Mouse (Mus musculus) lung, embryonic 15.5 days (tissue): ENCODE data around the gene Llph. TPM values are rescaled to one million over a fixed set of nuclear protein-coding genes. Genes with fewer than 3 reads are reported as not detected.

ENCODE experiments used
- ATAC-seq: fragments of 200-750 bp; cut with Nextera tagmentation; 2 replicates; pipeline ENCODE4 v1.8.0; 2017; ENCODE audit warnings: moderate number of reproducible peaks, borderline replicate concordance; ENCODE audit not compliant: low FRiP score, low TSS enrichment; ENCODE audit errors: extremely low read depth
- H3K27ac ChIP-seq: fragments of 300-500 bp; sonication (generic); 2 replicates; pipeline ENCODE4 v1.5.1; 2015; ENCODE audit warnings: moderate library complexity, mild to moderate bottlenecking, inconsistent platforms
- H3K27me3 ChIP-seq: fragments of 300-500 bp; sonication (generic); 2 replicates; pipeline ENCODE4 v1.6.1; 2015; ENCODE audit warnings: inconsistent platforms
- H3K36me3 ChIP-seq: fragments of 300-500 bp; sonication (generic); 2 replicates; pipeline ENCODE4 v1.6.1; 2015; ENCODE audit warnings: inconsistent platforms
- H3K4me1 ChIP-seq: fragments of 300-500 bp; sonication (generic); 2 replicates; pipeline ENCODE4 v1.6.1; 2015; ENCODE audit warnings: inconsistent platforms
- H3K4me2 ChIP-seq: fragments of 300-500 bp; sonication (generic); 2 replicates; pipeline ENCODE4 v1.6.1; 2015; ENCODE audit warnings: inconsistent platforms, mild to moderate bottlenecking, moderate library complexity
- H3K4me3 ChIP-seq: fragments of 300-500 bp; sonication (generic); 2 replicates; pipeline ENCODE4 v1.5.1; 2015; ENCODE audit warnings: mild to moderate bottlenecking, inconsistent platforms
- H3K9ac ChIP-seq: fragments of 300-500 bp; sonication (generic); 2 replicates; pipeline ENCODE4 v1.6.1; 2015; ENCODE audit warnings: inconsistent platforms
- H3K9me3 ChIP-seq: fragments of 300-500 bp; sonication (generic); 2 replicates; pipeline ENCODE4 v1.6.1; 2016; ENCODE audit warnings: inconsistent platforms
- WGBS: fragments of 180-500 bp; shearing (Covaris S2); methylation state at CpG from one replicate; pipeline ENCODE4 v1.1.7; 2015; 5-methylcytosine and 5-hydroxymethylcytosine counted together
- polyA plus RNA-seq: library from polyadenylated mRNA; unstranded; fragments of >200 nt; fragmentation: Nextera tagmentation; extraction: Ambion mirVana; gene quantifications from 2 replicates; pipeline ENCODE4 v1.2.1, GENCODE M21; 2015

The Llph gene
- polyA plus RNA-seq, 1 experiment from 2014 or later = 46.6 TPM

GRCm38 (mm10) chr10:120220776-120221175, 6.1 kb upstream of the Llph start:
- H3K9ac ChIP-seq = no peak overlapping the region
- H3K4me3 ChIP-seq = no peak overlapping the region
- H3K27me3 ChIP-seq = no peaks in the 10 kb centered on the region
- H3K9me3 ChIP-seq = no peaks in the 10 kb centered on the region
- H3K36me3 ChIP-seq = peaks cover 10% of the 10 kb centered on the region
- no peak overlapping the region for H3K4me2 ChIP-seq
- no peak for ATAC-seq
- 46% methylated on average over 7 of the region's 7 CpGs for WGBS
- peak overlapping the region; percentile 39; the same call in 1 of the 2 replicates for H3K27ac ChIP-seq
- no peaks in the 10 kb centered on the region for H3K4me1 ChIP-seq

GRCm38 (mm10) chr10:120231718-120232117, 4.8 kb downstream of the Llph start:
- ATAC-seq = no peak
- H3K4me1 ChIP-seq = peaks cover 7% of the 10 kb centered on the region
- H3K4me3 ChIP-seq = no peak overlapping the region
- no peak overlapping the region for H3K27ac ChIP-seq
- WGBS = 27% methylated on average over 5 of the region's 5 CpGs
- H3K9me3 ChIP-seq = no peaks in the 10 kb centered on the region
- H3K4me2 ChIP-seq = no peak overlapping the region
- H3K27me3 ChIP-seq = no peaks in the 10 kb centered on the region
- no peak overlapping the region for H3K9ac ChIP-seq
- peaks cover 26% of the 10 kb centered on the region for H3K36me3 ChIP-seq

GRCm38 (mm10) chr10:120233655-120234367, 6.9 kb downstream of the Llph start:
- no peak overlapping the region for H3K9ac ChIP-seq
- H3K27ac ChIP-seq = no peak overlapping the region
- ATAC-seq = no peak; the same call in 1 of the 2 replicates
- H3K4me3 ChIP-seq = peak overlapping the region; percentile 14
- no peaks in the 10 kb centered on the region for H3K9me3 ChIP-seq
- peaks cover 23% of the 10 kb centered on the region for H3K36me3 ChIP-seq
- peak overlapping the region; percentile 41 for H3K4me2 ChIP-seq
- H3K4me1 ChIP-seq = no peaks in the 10 kb centered on the region
- WGBS = 22% methylated on average over 18 of the region's 18 CpGs
- no peaks in the 10 kb centered on the region for H3K27me3 ChIP-seq

- no peak for ATAC-seq
- WGBS = 69% methylated on average over 9 of the region's 9 CpGs
- H3K4me3 ChIP-seq = no peak overlapping the region
Observed at GRCm38 (mm10) chr10:120236855-120237254, 10.0 kb downstream of the Llph start.

GRCm38 (mm10) chr10:120238241-120238640, 11.4 kb downstream of the Llph start:
- Histone ChIP-seq H3K9me3 (no peaks in the 10 kb centered on the region), H3K36me3 (no peaks in the 10 kb centered on the region), H3K9ac (no peak overlapping the region), H3K4me1 (no peaks in the 10 kb centered on the region), H3K27me3 (no peaks in the 10 kb centered on the region), H3K4me2 (no peak overlapping the region), H3K4me3 (no peak overlapping the region), H3K27ac (no peak overlapping the region)
- 88% methylated on average over 8 of the region's 8 CpGs for WGBS
- no peak for ATAC-seq

More at GRCm38 (mm10) chr10:120236855-120237254, 10.0 kb downstream of the Llph start:
- H3K4me2 ChIP-seq = no peak overlapping the region
- no peaks in the 10 kb centered on the region for H3K4me1 ChIP-seq
- no peak overlapping the region for H3K27ac ChIP-seq
- no peaks in the 10 kb centered on the region for H3K9me3 ChIP-seq
- peaks cover 3% of the 10 kb centered on the region; the same call in 1 of the 2 replicates for H3K36me3 ChIP-seq
- no peak overlapping the region for H3K9ac ChIP-seq
- H3K27me3 ChIP-seq = no peaks in the 10 kb centered on the region

- no peaks in the 10 kb centered on the region for H3K9me3 ChIP-seq
- no peaks in the 10 kb centered on the region for H3K4me1 ChIP-seq
- H3K4me3 ChIP-seq = no peak overlapping the region
- no peaks in the 10 kb centered on the region for H3K36me3 ChIP-seq
- no peak overlapping the region for H3K27ac ChIP-seq
- no peak overlapping the region for H3K9ac ChIP-seq
- no peak overlapping the region for H3K4me2 ChIP-seq
- no peaks in the 10 kb centered on the region for H3K27me3 ChIP-seq
- 60% methylated on average over 6 of the region's 6 CpGs for WGBS
- no peak for ATAC-seq
Observed at GRCm38 (mm10) chr10:120239476-120239875, 12.6 kb downstream of the Llph start.

GRCm38 (mm10) chr10:120242421-120242820, 15.6 kb downstream of the Llph start:
- Histone ChIP-seq H3K9ac (no peak overlapping the region), H3K4me1 (no peaks in the 10 kb centered on the region), H3K27me3 (no peaks in the 10 kb centered on the region), H3K4me2 (no peak overlapping the region), H3K36me3 (no peaks in the 10 kb centered on the region), H3K9me3 (no peaks in the 10 kb centered on the region), H3K4me3 (no peak overlapping the region), H3K27ac (no peak overlapping the region)
- ATAC-seq = no peak
- 47% methylated on average over 6 of the region's 6 CpGs for WGBS

GRCm38 (mm10) chr10:120245681-120246080, 18.8 kb downstream of the Llph start:
- Histone ChIP-seq H3K9me3 (no peaks in the 10 kb centered on the region), H3K9ac (no peak overlapping the region), H3K4me1 (no peaks in the 10 kb centered on the region), H3K4me3 (no peak overlapping the region), H3K27me3 (no peaks in the 10 kb centered on the region), H3K27ac (no peak overlapping the region), H3K36me3 (no peaks in the 10 kb centered on the region), H3K4me2 (no peak overlapping the region)
- ATAC-seq = no peak
- 62% methylated on average over 5 of the region's 5 CpGs for WGBS

GRCm38 (mm10) chr10:120246994-120247750, 20.3 kb downstream of the Llph start:
- Histone ChIP-seq H3K27ac (no peak overlapping the region), H3K4me1 (no peaks in the 10 kb centered on the region), H3K9ac (no peak overlapping the region), H3K4me2 (no peak overlapping the region), H3K36me3 (no peaks in the 10 kb centered on the region), H3K9me3 (no peaks in the 10 kb centered on the region), H3K4me3 (no peak overlapping the region), H3K27me3 (no peaks in the 10 kb centered on the region; the same call in 1 of the 2 replicates)
- WGBS = 38% methylated on average over 9 of the region's 9 CpGs
- ATAC-seq = no peak

GRCm38 (mm10) chr10:120250911-120251683, 24.2 kb downstream of the Llph start:
- Histone ChIP-seq H3K9me3 (no peaks in the 10 kb centered on the region), H3K27me3 (no peaks in the 10 kb centered on the region; the same call in 1 of the 2 replicates), H3K9ac (no peak overlapping the region), H3K4me2 (no peak overlapping the region), H3K27ac (no peak overlapping the region), H3K36me3 (no peaks in the 10 kb centered on the region), H3K4me1 (no peaks in the 10 kb centered on the region; the same call in 1 of the 2 replicates), H3K4me3 (no peak overlapping the region)
- 53% methylated on average over 11 of the region's 11 CpGs for WGBS
- ATAC-seq = no peak

- Histone ChIP-seq H3K36me3 (no peaks in the 10 kb centered on the region), H3K9ac (no peak overlapping the region)
- WGBS = 81% methylated on average over 4 of the region's 4 CpGs
Observed at GRCm38 (mm10) chr10:120251791-120252190, 24.9 kb downstream of the Llph start.

More at GRCm38 (mm10) chr10:120251791-120252190, 24.9 kb downstream of the Llph start:
- no peaks in the 10 kb centered on the region; the same call in 1 of the 2 replicates for H3K27me3 ChIP-seq
- H3K4me1 ChIP-seq = no peaks in the 10 kb centered on the region; the same call in 1 of the 2 replicates
- ATAC-seq = no peak
- H3K9me3 ChIP-seq = no peaks in the 10 kb centered on the region
- no peak overlapping the region for H3K4me3 ChIP-seq
- H3K27ac ChIP-seq = no peak overlapping the region
- no peak overlapping the region for H3K4me2 ChIP-seq
